Mouse (Mus musculus) spleen, adult 2 months (tissue): ENCODE data around the gene Ppp3r1. TPM values are rescaled to one million over a fixed set of nuclear protein-coding genes. Genes with fewer than 3 reads are reported as not detected.
A peak's percentile ranks its signal among the peaks of the same experiment; 100 is the strongest.
"Not testable (repeated sequence)": the region's sequence is repeated elsewhere in the genome, so short reads cannot be mapped to it uniquely, and the experiment has no call there.

ENCODE experiments used
- DNase-seq, 2 experiments: peaks; one replicate each; pipeline versions ENCODE4 v3.0.0 to v3.0.0-alpha.2; 2012 to 2021; ENCODE audit warnings: low spot score in 2 of 2, low read depth in 1 of 2
- H3K27ac ChIP-seq: fragments of 200-500 bp; 2 replicates; pipeline ENCODE4 v1.5.1; 2012; ENCODE audit warnings: low read length, inconsistent platforms; ENCODE audit not compliant: insufficient read depth
- H3K27me3 ChIP-seq: fragments of 200-500 bp; 2 replicates; pipeline ENCODE4 v1.6.1; 2012; ENCODE audit warnings: mild to moderate bottlenecking, moderate library complexity, low read length, inconsistent platforms; ENCODE audit not compliant: control insufficient read depth, insufficient read depth
- H3K36me3 ChIP-seq: fragments of 200-500 bp; 2 replicates; pipeline ENCODE4 v1.6.1; 2012; ENCODE audit warnings: mild to moderate bottlenecking, low read length, inconsistent platforms; ENCODE audit not compliant: control insufficient read depth, insufficient read depth
- H3K4me1 ChIP-seq: fragments of 200-500 bp; 2 replicates; pipeline ENCODE4 v1.6.1; 2011; ENCODE audit warnings: inconsistent platforms; ENCODE audit not compliant: control insufficient read depth, insufficient read depth, insufficient read length
- H3K4me3 ChIP-seq: fragments of 200-500 bp; 2 replicates; pipeline ENCODE4 v1.5.1; 2011; ENCODE audit warnings: mild to moderate bottlenecking, inconsistent platforms; ENCODE audit not compliant: insufficient read depth, insufficient read length; ENCODE audit errors: extremely low read depth
- CTCF ChIP-seq: fragments of 200-500 bp; IDR thresholded peaks from 2 replicates; pipeline ENCODE4 v1.5.1; 2011; ENCODE audit warnings: mild to moderate bottlenecking, inconsistent platforms; ENCODE audit not compliant: insufficient read depth, insufficient read length, insufficient replicate concordance; ENCODE audit errors: extremely low read depth
- POLR2A ChIP-seq: fragments of 200-500 bp; IDR thresholded peaks from 2 replicates; pipeline ENCODE4 v1.6.1; 2011; ENCODE audit warnings: low read depth, low read length, inconsistent platforms
- WGBS: fragments of 180-500 bp; shearing (Covaris S2); methylation state at CpG from one replicate; pipeline ENCODE4 v1.1.7; 2018; 5-methylcytosine and 5-hydroxymethylcytosine counted together
- polyA plus RNA-seq: library from polyadenylated mRNA; depleted of rRNA; stranded (reverse); fragments of >200 nt; gene quantifications from 2 replicates; pipeline ENCODE4 v1.2.3, GENCODE M21; 2012; rRNA removed

Ppp3r1 gene
- polyA plus RNA-seq, 1 experiment, result 25.6 TPM

GRCm38 (mm10) chr11:17215475-17215874 is 56.4 kb downstream of the Ppp3r1 start:
- no peaks in the 10 kb centered on the region; the same call in none of the 2 replicates for H3K4me1 ChIP-seq
- TF ChIP-seq CTCF (no peak), POLR2A (no peak)
- 75% methylated on average over 3 of the region's 3 CpGs for WGBS
- no peak overlapping the region for H3K4me3 ChIP-seq
- DNase-seq, result no peak
- H3K27me3 ChIP-seq, result no peaks in the 10 kb centered on the region
- H3K36me3 ChIP-seq, result no peaks in the 10 kb centered on the region
- no peak overlapping the region for H3K27ac ChIP-seq

- no peaks in the 10 kb centered on the region for H3K27me3 ChIP-seq
- WGBS, result 95% methylated on average over 8 of the region's 8 CpGs
- TF ChIP-seq POLR2A (no peak), CTCF (no peak)
- no peaks in the 10 kb centered on the region for H3K4me1 ChIP-seq
- no peak overlapping the region for H3K27ac ChIP-seq
- H3K36me3 ChIP-seq, result no peaks in the 10 kb centered on the region; the same call in 1 of the 2 replicates
- H3K4me3 ChIP-seq, result no peak overlapping the region
- no peak for DNase-seq
These were observed 62.1 kb downstream of the Ppp3r1 start for GRCm38 (mm10) chr11:17221126-17221525.

- TF ChIP-seq CTCF, result no peak
- TF ChIP-seq POLR2A, result no peak
- Histone ChIP-seq H3K36me3 (peaks cover 15% of the 10 kb centered on the region), H3K4me1 (no peaks in the 10 kb centered on the region), H3K27ac (no peak overlapping the region), H3K4me3 (no peak overlapping the region), H3K27me3 (no peaks in the 10 kb centered on the region)
- no peak for DNase-seq
- WGBS, result 93% methylated on average over 5 of the region's 5 CpGs
These were observed 73.7 kb downstream of the Ppp3r1 start for GRCm38 (mm10) chr11:17232792-17233191.

GRCm38 (mm10) chr11:17236449-17237037 is 77.5 kb downstream of the Ppp3r1 start:
- H3K27ac ChIP-seq, result peak overlapping the region; percentile 23; the same call in 1 of the 2 replicates
- H3K27me3 ChIP-seq, result no peaks in the 10 kb centered on the region
- peaks cover 9% of the 10 kb centered on the region for H3K36me3 ChIP-seq
- 33% methylated on average over 5 of the region's 5 CpGs for WGBS
- no peak overlapping the region for H3K4me3 ChIP-seq
- no peaks in the 10 kb centered on the region for H3K4me1 ChIP-seq
- no peak for DNase-seq
- TF ChIP-seq POLR2A, result no peak

GRCm38 (mm10) chr11:17238598-17238997 is 79.5 kb downstream of the Ppp3r1 start:
- 92% methylated on average over 5 of the region's 5 CpGs for WGBS
- DNase-seq, H3K4me3 ChIP-seq, H3K27ac ChIP-seq, H3K4me1 ChIP-seq, H3K36me3 ChIP-seq, H3K27me3 ChIP-seq: not testable (repeated sequence)

- Histone ChIP-seq H3K27ac (no peak overlapping the region), H3K27me3 (no peaks in the 10 kb centered on the region), H3K4me1 (no peaks in the 10 kb centered on the region), H3K4me3 (no peak overlapping the region), H3K36me3 (no peaks in the 10 kb centered on the region)
- TF ChIP-seq CTCF, result no peak
- no peak for TF ChIP-seq POLR2A
- DNase-seq, result no peak
These were observed 89.7 kb downstream of the Ppp3r1 start for GRCm38 (mm10) chr11:17248715-17249114.

Other genes starting within 250 kb of the Ppp3r1 start
- gene Fbxo48, start 207.9 kb upstream of the Ppp3r1 start, polyA plus RNA-seq, result 0.94 and 1.2 TPM in 2 replicates
- gene Cnrip1, start 107.7 kb upstream of the Ppp3r1 start, polyA plus RNA-seq, result 10.2 and 12.4 TPM in 2 replicates
- gene Plek, start 106.9 kb upstream of the Ppp3r1 start, polyA plus RNA-seq, result 10.2 and 11.2 TPM in 2 replicates
- 3.5 and 4.5 TPM in 2 replicates for gene Wdr92, start 22.8 kb downstream of the Ppp3r1 start, polyA plus RNA-seq
- 1.7 and 1.8 TPM in 2 replicates for gene Pno1, start 52.3 kb downstream of the Ppp3r1 start, polyA plus RNA-seq
- 4.5 and 7.4 TPM in 2 replicates for gene C1d, start 98.3 kb downstream of the Ppp3r1 start, polyA plus RNA-seq